Mouse (Mus musculus) forebrain, embryonic 11.5 days (tissue): ENCODE results near the gene Dlg1. TPM values are rescaled to one million over a fixed set of nuclear protein-coding genes. Genes with fewer than 3 reads are reported as not detected.
"Not testable (repeated sequence)": the region's sequence is repeated elsewhere in the genome, so short reads cannot be mapped to it uniquely, and the experiment has no call there.

Experiments used
- ATAC-seq: fragments of 200-750 bp; cut with Nextera tagmentation; replicated peaks from 2 replicates; pipeline ENCODE4 v1.8.0; 2017; ENCODE audit warnings: moderate TSS enrichment; ENCODE audit not compliant: low FRiP score
- DNase-seq: peaks from one replicate; pipeline ENCODE4 v3.0.0-alpha.2; 2017; ENCODE audit warnings: low spot score
- H3K27ac ChIP-seq: fragments of 300-500 bp; sonication (generic); 2 replicates; pipeline ENCODE4 v1.5.1; 2014; ENCODE audit warnings: low read depth, low read length
- H3K27me3 ChIP-seq: fragments of 300-500 bp; sonication (generic); 2 replicates; pipeline ENCODE4 v1.6.1; 2014; ENCODE audit warnings: mild to moderate bottlenecking, low read length, mixed read lengths; ENCODE audit not compliant: control insufficient read depth, insufficient read depth
- H3K36me3 ChIP-seq: fragments of 300-500 bp; sonication (generic); 2 replicates; pipeline ENCODE4 v1.6.1; 2014; ENCODE audit warnings: mild to moderate bottlenecking, low read length, moderate library complexity, mixed read lengths; ENCODE audit not compliant: control insufficient read depth, insufficient read depth
- H3K4me1 ChIP-seq: fragments of 300-500 bp; sonication (generic); replicated peaks from 2 replicates; pipeline ENCODE4 v1.6.1; 2014; ENCODE audit warnings: low read length, mixed read lengths; ENCODE audit not compliant: control insufficient read depth, insufficient read depth
- H3K4me2 ChIP-seq: fragments of 300-500 bp; sonication (generic); 2 replicates; pipeline ENCODE4 v1.6.1; 2014; ENCODE audit warnings: low read depth, mild to moderate bottlenecking, low read length, moderate library complexity, mixed read lengths; ENCODE audit not compliant: severe bottlenecking
- H3K4me3 ChIP-seq: fragments of 300-500 bp; sonication (generic); 2 replicates; pipeline ENCODE4 v1.5.1; 2014; ENCODE audit warnings: low read depth, low read length
- H3K9ac ChIP-seq: fragments of 300-500 bp; sonication (generic); 2 replicates; pipeline ENCODE4 v1.6.1; 2014; ENCODE audit warnings: low read length
- H3K9me3 ChIP-seq: fragments of 300-500 bp; sonication (generic); 2 replicates; pipeline ENCODE4 v1.6.1; 2016; ENCODE audit warnings: low read length, mixed read lengths; ENCODE audit not compliant: control insufficient read depth
- WGBS: fragments of 180-500 bp; shearing (Covaris S2); extraction: QIAGEN DNeasy Blood & Tissue Kit; methylation state at CpG from one replicate; pipeline ENCODE4 v1.1.7; 2014; 5-methylcytosine and 5-hydroxymethylcytosine counted together
- polyA plus RNA-seq: library from polyadenylated mRNA; unstranded; fragments of >200 nt; fragmentation: Nextera tagmentation; extraction: Ambion mirVana; gene quantifications from 2 replicates; pipeline ENCODE4 v1.2.1, GENCODE M21; 2014

Dlg1 gene
- polyA plus RNA-seq, 1 experiment from 2014 or later: 38.5 TPM

DNA sequence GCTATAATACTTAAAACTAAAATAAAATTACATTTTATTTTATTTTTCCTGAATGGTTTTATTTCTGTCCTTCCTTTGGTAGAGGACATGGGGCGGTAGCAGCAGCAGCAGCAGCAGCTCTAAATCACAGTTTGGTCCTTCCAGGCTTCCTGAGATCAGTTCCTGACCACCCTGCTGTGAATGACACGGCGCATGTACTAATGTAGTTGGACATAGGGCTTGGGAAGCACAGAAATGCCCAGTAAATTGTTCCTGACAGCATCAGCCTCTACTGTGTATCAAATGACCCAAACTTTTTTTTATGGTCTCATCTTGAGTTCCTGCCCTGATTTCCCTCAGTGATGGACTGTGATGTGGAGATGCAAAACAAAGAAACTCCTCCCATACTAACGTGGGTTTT, 61.6 kb downstream of the Dlg1 start:
- Histone ChIP-seq H3K27ac (no peak overlapping the region), H3K4me3 (no peak overlapping the region), H3K36me3 (no peaks in the 10 kb centered on the region), H3K4me2 (no peak overlapping the region), H3K9ac (no peak overlapping the region), H3K9me3 (no peaks in the 10 kb centered on the region), H3K4me1 (no peaks in the 10 kb centered on the region), H3K27me3 (no peaks in the 10 kb centered on the region)
- no peak for ATAC-seq
- no peak for DNase-seq
- WGBS: 92% methylated on average over 4 of the region's 4 CpGs

DNA sequence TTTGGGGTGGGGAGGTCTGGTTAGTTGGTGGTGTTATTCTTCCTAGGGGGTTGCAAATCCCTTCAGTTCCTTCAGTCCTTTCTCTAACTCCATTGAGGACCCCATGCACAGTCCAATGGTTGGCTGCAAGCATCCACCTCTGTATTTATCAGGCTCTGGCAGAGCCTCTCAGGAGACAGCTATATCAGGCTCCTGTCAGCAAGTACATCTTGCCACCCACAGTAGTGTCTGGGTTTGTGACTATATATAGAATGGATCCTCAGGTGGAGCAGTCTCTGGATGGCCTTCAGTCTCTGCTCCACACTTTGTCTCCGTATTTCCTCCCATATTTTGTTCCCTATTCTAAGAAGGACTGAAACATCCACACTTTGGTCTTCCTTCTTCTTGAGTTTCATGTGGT, 67.7 kb downstream of the Dlg1 start:
- H3K4me3 ChIP-seq, H3K27ac ChIP-seq, H3K9ac ChIP-seq, H3K27me3 ChIP-seq, H3K4me2 ChIP-seq, ATAC-seq, H3K4me1 ChIP-seq, H3K36me3 ChIP-seq, DNase-seq, H3K9me3 ChIP-seq: not testable (repeated sequence)
- WGBS: 97% methylated on average over 1 of the region's 1 CpGs

DNA sequence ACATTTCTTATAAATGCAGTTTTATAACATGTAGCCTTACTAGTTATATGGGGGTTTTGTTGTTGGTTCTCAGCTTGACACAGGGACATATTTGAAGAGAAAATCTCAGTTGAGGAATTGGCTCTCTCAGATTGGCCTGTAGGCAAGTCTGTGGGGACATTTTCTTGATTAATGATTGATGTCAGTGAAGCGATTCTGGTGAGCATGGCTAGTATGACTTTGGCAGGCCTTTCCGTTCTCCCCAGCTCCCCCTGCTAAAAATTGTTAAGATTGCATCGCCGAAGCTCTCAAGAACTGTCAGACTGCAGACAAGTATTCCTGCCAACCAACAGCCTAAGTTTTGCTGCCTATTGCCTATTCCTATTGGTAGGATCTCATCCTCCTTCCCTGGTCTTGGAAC, 73.8 kb downstream of the Dlg1 start:
- no peak overlapping the region for H3K4me3 ChIP-seq
- H3K27me3 ChIP-seq: no peaks in the 10 kb centered on the region
- H3K9ac ChIP-seq: no peak overlapping the region
- H3K27ac ChIP-seq: no peak overlapping the region
- H3K9me3 ChIP-seq: no peaks in the 10 kb centered on the region
- ATAC-seq (no peak), DNase-seq (no peak)
- whole genome bisulfite sequencing: 95% methylated on average over 4 of the region's 4 CpGs
- no peaks in the 10 kb centered on the region for H3K36me3 ChIP-seq
- no peaks in the 10 kb centered on the region for H3K4me1 ChIP-seq
- no peak overlapping the region for H3K4me2 ChIP-seq

DNA sequence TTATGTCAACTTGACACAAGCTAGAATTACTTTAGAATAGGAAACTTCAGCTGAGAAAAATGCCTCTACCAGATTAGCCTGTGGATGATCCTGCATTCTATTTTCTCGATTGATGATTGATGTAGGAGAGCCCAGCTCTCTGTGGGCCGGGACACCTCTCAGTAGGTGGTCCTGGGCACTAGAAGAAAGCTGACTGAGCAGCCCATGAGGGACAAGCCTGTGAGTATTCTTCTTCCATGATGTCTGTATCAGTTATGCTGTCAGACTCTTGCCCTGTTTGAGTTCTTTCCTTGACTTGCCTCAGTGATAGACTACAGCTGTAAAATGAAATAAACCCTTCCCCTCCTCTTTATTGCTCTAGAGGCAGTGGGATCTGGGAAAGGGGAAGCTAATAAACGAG, 74.5 kb downstream of the Dlg1 start:
- Histone ChIP-seq H3K4me3 (no peak overlapping the region), H3K4me2 (no peak overlapping the region), H3K27ac (no peak overlapping the region), H3K36me3 (no peaks in the 10 kb centered on the region), H3K9me3 (no peaks in the 10 kb centered on the region), H3K27me3 (no peaks in the 10 kb centered on the region), H3K9ac (no peak overlapping the region), H3K4me1 (no peaks in the 10 kb centered on the region)
- ATAC-seq (no peak), DNase-seq (no peak)
- WGBS: 73% methylated on average over 3 of the region's 3 CpGs

DNA sequence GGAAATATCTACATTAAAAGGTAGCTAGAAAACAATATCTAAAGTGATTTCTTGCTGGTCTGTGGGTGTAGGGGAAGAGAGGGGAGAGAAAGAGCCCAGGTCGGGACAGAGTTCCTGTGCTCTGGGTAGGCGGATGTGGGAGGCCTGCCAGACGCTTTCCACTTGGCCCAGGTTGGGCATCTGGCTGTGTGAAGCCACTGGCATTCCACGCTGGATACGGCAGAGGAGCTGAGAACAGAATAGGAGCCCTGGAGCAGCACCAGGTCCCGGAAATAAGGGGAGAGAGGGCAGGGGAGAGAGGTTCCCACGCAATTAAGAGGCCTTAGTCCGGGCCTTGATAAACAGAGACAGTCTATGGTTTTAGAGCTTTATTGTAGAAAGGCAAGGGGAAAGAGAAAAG, 77.0 kb downstream of the Dlg1 start:
- no peak overlapping the region for H3K4me3 ChIP-seq
- no peak overlapping the region for H3K4me2 ChIP-seq
- no peaks in the 10 kb centered on the region for H3K27me3 ChIP-seq
- ATAC-seq (no peak), DNase-seq (no peak)
- H3K27ac ChIP-seq: no peak overlapping the region
- WGBS: 74% methylated on average over 8 of the region's 8 CpGs
- no peaks in the 10 kb centered on the region for H3K4me1 ChIP-seq
- no peaks in the 10 kb centered on the region; the same call in 1 of the 2 replicates for H3K36me3 ChIP-seq
- H3K9ac ChIP-seq: no peak overlapping the region
- no peaks in the 10 kb centered on the region; the same call in 1 of the 2 replicates for H3K9me3 ChIP-seq

DNA sequence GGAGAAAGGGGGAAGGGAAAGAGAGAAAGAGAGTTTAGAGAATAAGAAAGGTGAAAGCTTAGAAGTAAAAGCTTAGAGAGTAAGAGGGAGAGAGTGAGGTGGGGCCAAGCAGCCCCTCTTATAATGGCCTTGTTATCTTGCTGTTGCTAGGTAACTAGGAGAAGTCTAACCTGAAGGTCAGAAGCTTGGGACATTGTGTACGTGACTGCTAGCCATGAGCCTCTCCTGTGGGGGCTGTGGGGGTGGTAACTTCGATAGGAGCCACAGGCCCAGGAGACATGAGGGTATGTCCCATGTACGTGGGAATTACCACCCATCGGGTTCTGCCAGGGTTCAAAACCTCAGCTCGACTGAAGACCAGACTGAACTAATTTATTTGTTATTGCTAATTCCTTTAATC, 77.5 kb downstream of the Dlg1 start:
- 81% methylated on average over 5 of the region's 5 CpGs for WGBS
- ATAC-seq (no peak), DNase-seq (no peak)
- Histone ChIP-seq H3K9me3 (no peaks in the 10 kb centered on the region; the same call in 1 of the 2 replicates), H3K36me3 (no peaks in the 10 kb centered on the region; the same call in 1 of the 2 replicates), H3K9ac (no peak overlapping the region), H3K4me1 (no peaks in the 10 kb centered on the region), H3K4me2 (no peak overlapping the region), H3K4me3 (no peak overlapping the region), H3K27ac (no peak overlapping the region), H3K27me3 (no peaks in the 10 kb centered on the region)

DNA sequence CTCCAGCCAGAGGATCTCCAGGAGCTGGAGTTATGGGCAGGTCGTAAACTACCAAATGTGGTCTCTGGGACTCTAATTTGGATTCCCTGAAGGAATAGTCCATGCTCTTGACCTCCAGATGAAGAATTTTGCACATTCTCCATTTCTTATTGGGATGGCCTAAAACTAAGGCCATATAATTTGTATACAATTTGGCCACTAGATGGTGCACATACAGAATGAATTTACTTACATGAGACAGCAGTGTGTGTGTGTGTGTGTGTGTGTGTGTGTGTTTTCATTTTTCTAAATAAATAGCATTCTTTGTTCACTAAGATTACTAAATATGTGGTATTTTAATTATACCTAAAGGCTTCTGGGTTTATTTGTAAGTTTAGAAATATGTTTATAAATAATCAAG, 87.3 kb downstream of the Dlg1 start:
- ATAC-seq (no peak), DNase-seq (no peak)
- Histone ChIP-seq H3K27me3 (no peaks in the 10 kb centered on the region), H3K4me2 (no peak overlapping the region), H3K36me3 (no peaks in the 10 kb centered on the region), H3K9ac (no peak overlapping the region), H3K4me3 (no peak overlapping the region), H3K27ac (no peak overlapping the region), H3K4me1 (no peaks in the 10 kb centered on the region), H3K9me3 (no peaks in the 10 kb centered on the region)
- 96% methylated on average over 1 of the region's 1 CpGs for WGBS

DNA sequence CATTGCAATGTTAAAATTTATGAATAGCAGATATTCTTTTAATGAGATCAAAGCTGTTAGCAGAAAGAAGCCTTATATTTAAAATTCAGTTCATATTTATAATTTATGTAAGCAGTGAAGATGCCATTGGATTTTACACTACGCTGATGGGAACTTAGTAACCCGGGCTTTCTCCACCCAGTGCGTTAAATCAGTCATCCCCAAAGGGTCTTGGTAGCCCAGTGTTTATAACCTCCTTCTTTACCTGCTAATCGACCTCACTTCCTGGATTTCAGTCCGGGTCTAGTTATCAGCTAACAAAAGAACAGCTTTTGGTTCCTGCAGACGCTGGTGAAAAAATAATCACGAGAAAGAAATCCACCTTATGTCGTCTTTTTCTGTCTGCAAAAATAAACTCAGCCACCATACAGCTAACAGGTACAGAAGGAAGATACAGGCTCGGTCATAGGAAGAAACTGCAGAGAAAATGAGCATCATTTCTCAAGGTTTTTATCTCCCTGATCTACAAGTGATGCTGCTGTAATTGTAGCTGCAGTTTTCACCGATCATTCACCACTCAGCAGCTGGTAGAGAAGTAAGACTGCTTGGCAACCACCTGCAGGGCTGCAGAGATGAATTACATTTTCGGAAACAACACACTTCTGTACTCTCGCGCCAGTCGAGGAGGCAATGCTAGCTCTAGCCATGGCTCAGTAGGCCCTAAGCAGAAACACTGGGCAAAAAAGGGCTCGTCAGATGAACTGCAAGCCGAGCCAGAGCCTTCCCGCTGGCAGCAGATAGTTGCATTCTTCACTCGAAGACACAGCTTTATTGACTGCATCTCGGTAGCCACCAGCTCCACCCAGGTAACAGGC, 91.2 kb downstream of the Dlg1 start:
- 0 out of 2 replicates have a peak overlapping the region, but pooled peaks have one; percentile 15 for H3K27ac ChIP-seq
- no peak overlapping the region for H3K4me3 ChIP-seq
- no peak overlapping the region for H3K9ac ChIP-seq
- no peak overlapping the region for H3K4me2 ChIP-seq
- H3K4me1 ChIP-seq: no peaks in the 10 kb centered on the region
- ATAC-seq (no peak), DNase-seq (no peak)
- no peaks in the 10 kb centered on the region for H3K9me3 ChIP-seq
- no peaks in the 10 kb centered on the region for H3K36me3 ChIP-seq
- no peaks in the 10 kb centered on the region for H3K27me3 ChIP-seq
- whole genome bisulfite sequencing: 77% methylated on average over 19 of the region's 19 CpGs

DNA sequence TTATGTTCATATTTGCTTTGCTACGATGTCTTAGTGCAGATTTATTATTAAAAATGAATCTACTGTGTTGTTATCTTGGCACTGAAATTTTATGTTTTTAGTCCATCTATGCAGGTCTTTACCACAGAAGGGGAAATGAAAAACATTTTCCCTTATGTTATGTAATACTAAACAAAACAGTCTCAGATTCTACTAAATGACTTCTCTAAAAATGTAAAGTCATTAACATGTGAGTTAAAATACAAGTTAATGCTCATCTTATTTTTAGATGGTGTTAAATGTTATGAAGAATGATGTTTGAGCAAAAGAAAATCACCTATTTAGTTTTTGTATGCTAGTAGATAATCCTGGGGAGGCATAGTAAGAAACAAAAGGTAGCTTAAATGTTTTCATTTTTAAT, 91.8 kb downstream of the Dlg1 start:
- no peaks in the 10 kb centered on the region for H3K36me3 ChIP-seq
- DNase-seq (no peak), ATAC-seq (no peak)
- no peaks in the 10 kb centered on the region for H3K9me3 ChIP-seq
- no peak overlapping the region for H3K9ac ChIP-seq
- no peaks in the 10 kb centered on the region for H3K4me1 ChIP-seq
- H3K27ac ChIP-seq: no peak overlapping the region
- no peak overlapping the region for H3K4me3 ChIP-seq
- H3K4me2 ChIP-seq: no peak overlapping the region
- WGBS: 96% methylated on average over 1 of the region's 1 CpGs
- no peaks in the 10 kb centered on the region for H3K27me3 ChIP-seq
